Comparison of ENCODE assay signal across 7 mouse cellular contexts in the genomic region with DNA sequence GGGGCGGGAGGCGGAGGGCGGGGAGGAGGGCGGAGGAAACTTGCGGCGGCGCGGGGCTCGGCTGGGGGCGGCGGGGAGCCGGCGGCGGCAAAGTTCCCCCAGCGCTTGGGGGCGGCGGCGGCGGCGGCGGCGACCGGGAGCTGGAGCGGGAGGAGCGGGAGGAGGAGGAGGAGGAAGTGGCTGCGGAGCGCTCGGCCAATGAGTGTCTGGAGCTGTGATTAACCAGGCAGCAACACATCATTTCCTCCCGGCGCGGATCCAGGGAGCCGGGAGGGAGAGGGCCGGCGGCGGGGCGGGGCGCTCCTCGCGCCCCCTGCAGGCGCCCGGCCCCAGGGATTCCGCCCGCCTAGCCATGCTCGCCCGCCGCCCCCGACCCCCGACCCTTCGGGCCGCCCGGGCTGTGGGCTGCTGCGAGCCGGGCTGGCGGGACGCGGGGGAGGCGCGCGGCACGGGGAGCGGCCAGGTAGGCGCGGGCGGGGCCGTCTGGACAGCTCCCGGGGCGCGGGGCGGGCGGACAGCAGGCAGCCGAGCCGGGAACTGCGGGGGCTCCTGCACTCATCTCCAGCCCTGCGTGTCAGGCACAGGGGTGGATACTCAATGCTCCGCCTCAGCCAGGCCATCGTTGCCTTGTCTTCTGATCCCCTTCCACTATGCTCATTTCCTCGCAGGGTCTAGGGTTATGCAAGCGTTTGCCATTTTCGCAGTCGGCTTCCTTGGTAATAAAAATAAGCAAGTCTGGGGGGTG. TPM values are rescaled to one million over a fixed set of nuclear protein-coding genes. Genes with fewer than 3 reads are reported as not detected.
DNase-seq lines count a peak whose midpoint lies in the region; ATAC-seq and TF ChIP-seq lines count a peak whose summit lies in the region.

A gene (minus strand): TSS at position 92 of the 745 bp plus-strand sequence.
A gene (plus strand): TSS at position 233 of the 745 bp plus-strand sequence.

- WGBS in intestine, postnatal 0 days: 0% methylated on average over 32 of the region's 80 CpGs
- WGBS in limb, embryonic 10.5 days: under 1% methylated on average over 54 of the region's 80 CpGs
- 2% methylated on average over 33 of the region's 80 CpGs for WGBS in midbrain, embryonic 11.5 days
- 2% methylated on average over 67 of the region's 80 CpGs for WGBS in small intestine, adult 2 months

- peak; percentile 57; the same call in 1 of the 2 replicates for TF ChIP-seq POLR2A in small intestine, adult 2 months (IDR thresholded peaks at IDR 0.05; ENCODE audit: low read depth, low read length)

- H3K9ac ChIP-seq in intestine, postnatal 0 days (ENCODE audit: low read depth, low read length): peak within 1 kb of the TSS; percentile 85
- peak within 1 kb of the TSS; percentile 88 for H3K9ac ChIP-seq in midbrain, embryonic 11.5 days (ENCODE audit: low read length)

- H3K36me3 ChIP-seq in intestine, postnatal 0 days (ENCODE audit: control insufficient read depth, insufficient read depth): no peaks in the 10 kb centered on the region
- no peaks in the 10 kb centered on the region for H3K36me3 ChIP-seq in limb, embryonic 10.5 days
- no peaks in the 10 kb centered on the region for H3K36me3 ChIP-seq in midbrain, embryonic 11.5 days (ENCODE audit: control insufficient read depth, insufficient read depth, low read length)
- no peaks in the 10 kb centered on the region for H3K36me3 ChIP-seq in small intestine, adult 2 months (ENCODE audit: control insufficient read depth, insufficient read depth, low read length)

- peak within 1 kb of the TSS; percentile 79 for H3K4me2 ChIP-seq in intestine, postnatal 0 days (replicated peaks; ENCODE audit: low read depth)
- peak within 1 kb of the TSS; percentile 66 for H3K4me2 ChIP-seq in midbrain, embryonic 11.5 days

- H3K4me1 ChIP-seq in intestine, postnatal 0 days (replicated peaks; ENCODE audit: control insufficient read depth, insufficient read depth, low read length): no peaks in the 10 kb centered on the region; the same call in 1 of the 2 replicates
- peaks cover 44% of the 10 kb centered on the region for H3K4me1 ChIP-seq in limb, embryonic 10.5 days
- H3K4me1 ChIP-seq in midbrain, embryonic 11.5 days (ENCODE audit: control insufficient read depth, insufficient read depth, low read length): peaks cover 20% of the 10 kb centered on the region
- peaks cover 12% of the 10 kb centered on the region for H3K4me1 ChIP-seq in small intestine, adult 2 months (ENCODE audit: control insufficient read depth, insufficient read depth, insufficient read length, low read length)

- H3K4me3 ChIP-seq in intestine, postnatal 0 days (ENCODE audit: low read depth, low read length): peak within 1 kb of the TSS; percentile 88
- H3K4me3 ChIP-seq in limb, embryonic 10.5 days: peak within 1 kb of the TSS; percentile 89
- H3K4me3 ChIP-seq in midbrain, embryonic 11.5 days (ENCODE audit: low read depth, low read length): peak within 1 kb of the TSS; percentile 89
- peak within 1 kb of the TSS; percentile 85 for H3K4me3 ChIP-seq in small intestine, adult 2 months (ENCODE audit: low read depth, low read length)

- H3K9me3 ChIP-seq in intestine, postnatal 0 days (ENCODE audit: control insufficient read depth): no peaks in the 10 kb centered on the region
- no peaks in the 10 kb centered on the region for H3K9me3 ChIP-seq in limb, embryonic 10.5 days (replicated peaks)
- no peaks in the 10 kb centered on the region for H3K9me3 ChIP-seq in midbrain, embryonic 11.5 days (ENCODE audit: control insufficient read depth, low read length)

- H3K27me3 ChIP-seq in intestine, postnatal 0 days (replicated peaks; ENCODE audit: control insufficient read depth, insufficient read depth, low read length): no peaks in the 10 kb centered on the region
- H3K27me3 ChIP-seq in limb, embryonic 10.5 days (ENCODE audit: low read depth, poor library complexity, severe bottlenecking): no peaks in the 10 kb centered on the region
- no peaks in the 10 kb centered on the region for H3K27me3 ChIP-seq in midbrain, embryonic 11.5 days (ENCODE audit: control insufficient read depth, insufficient read depth, low read length)
- no peaks in the 10 kb centered on the region for H3K27me3 ChIP-seq in small intestine, adult 2 months (ENCODE audit: control insufficient read depth, insufficient read depth, low read length)

- peak; percentile 86 for ATAC-seq in granulocyte monocyte progenitor cell, adult 5-6 weeks (replicated peaks; ENCODE audit: poor library complexity, severe bottlenecking)
- ATAC-seq in intestine, postnatal 0 days: peak; percentile 97
- peak; percentile 95 for ATAC-seq in midbrain, embryonic 11.5 days (ENCODE audit: low FRiP score)

- H3K27ac ChIP-seq in intestine, postnatal 0 days (ENCODE audit: low read depth, low read length): peak within 1 kb of the TSS; percentile 96
- H3K27ac ChIP-seq in limb, embryonic 10.5 days: peak within 1 kb of the TSS; percentile 97
- peak within 1 kb of the TSS; percentile 91 for H3K27ac ChIP-seq in midbrain, embryonic 11.5 days (ENCODE audit: low read depth, low read length)
- H3K27ac ChIP-seq in small intestine, adult 2 months (ENCODE audit: insufficient read depth, low read depth, low read length): peak within 1 kb of the TSS; percentile 53

- TF ChIP-seq CTCF in intestine, postnatal 0 days (IDR thresholded peaks at IDR 0.05; ENCODE audit: low read depth): peak; percentile 52
- no peak for TF ChIP-seq CTCF in small intestine, adult 2 months (IDR thresholded peaks at IDR 0.05; ENCODE audit: extremely low read depth, insufficient read length, insufficient replicate concordance, low read depth, low read length)

- DNase-seq in adrenal gland, adult 8-10 months: peak; percentile 85
- DNase-seq in embryo, embryonic 11 days: peak; percentile 92
- peak; percentile 86 for DNase-seq in limb, embryonic 10.5 days (ENCODE audit: low spot score)
- DNase-seq in midbrain, embryonic 11.5 days (ENCODE audit: low spot score, missing footprints): peak; percentile 96

RNA-seq across cellular contexts. Expression of the first gene that starts in this region (rescaled TPM):
- total RNA-seq in adrenal gland, adult 8-10 months (2022): 10 to 100 TPM; 32.9 to 91.3 (median 59.6) TPM
- 2.9 and 3.9 TPM in 2 replicates for total RNA-seq in granulocyte monocyte progenitor cell, adult 5-6 weeks (2014; fragmentation: Nextera tagmentation)
- 0.78 and 0.88 TPM in 2 replicates for total RNA-seq in granulocyte monocyte progenitor cell, adult 5-6 weeks (2017)
- 4.6 and 5.0 TPM in 2 replicates for polyA plus RNA-seq in intestine, postnatal 0 days (2015; fragmentation: Nextera tagmentation; extraction: Ambion mirVana)
- polyA plus RNA-seq in limb, embryonic 10.5 days (2016; fragmentation: Nextera tagmentation; extraction: Ambion mirVana): 4.2 and 4.5 TPM in 2 replicates
- 4.7 and 4.9 TPM in 2 replicates for polyA plus RNA-seq in midbrain, embryonic 11.5 days (2014; fragmentation: Nextera tagmentation; extraction: Ambion mirVana)
- 1.2 and 3.1 TPM in 2 replicates for polyA plus RNA-seq in small intestine, adult 2 months (2012; rRNA removed)

RNA-seq across cellular contexts. Expression of the second gene that starts in this region (rescaled TPM):
- 10 to 100 TPM; 11.2 to 25.6 (median 20.1) TPM for total RNA-seq in adrenal gland, adult 8-10 months (2022)
- 0.09 TPM in 1 of 2 replicates, not detected in the other for total RNA-seq in granulocyte monocyte progenitor cell, adult 5-6 weeks (2014; fragmentation: Nextera tagmentation)
- total RNA-seq in granulocyte monocyte progenitor cell, adult 5-6 weeks (2017): not detected in 2 replicates
- 3.8 TPM in 2 replicates for polyA plus RNA-seq in intestine, postnatal 0 days (2015; fragmentation: Nextera tagmentation; extraction: Ambion mirVana)
- polyA plus RNA-seq in limb, embryonic 10.5 days (2016; fragmentation: Nextera tagmentation; extraction: Ambion mirVana): 4.5 and 6.1 TPM in 2 replicates
- polyA plus RNA-seq in midbrain, embryonic 11.5 days (2014; fragmentation: Nextera tagmentation; extraction: Ambion mirVana): 4.6 and 4.7 TPM in 2 replicates
- 4.0 and 7.6 TPM in 2 replicates for polyA plus RNA-seq in small intestine, adult 2 months (2012; rRNA removed)

Comparison
In these comparisons a context has a peak if more than half of its experiments do, and no peak if none do; other contexts are left out.
1. Peak in every context shown above with its lines: DNase-seq, ATAC-seq, H3K4me3 ChIP-seq and H3K27ac ChIP-seq.
2. RNA of the first gene that starts in this region (total RNA-seq): 32.9 to 91.3 TPM in adrenal gland, adult 8-10 months; 0.78 to 3.9 TPM in granulocyte monocyte progenitor cell, adult 5-6 weeks; every median in the first group is over 4 times any median in the second.
3. RNA of the second gene that starts in this region (total RNA-seq): 11.2 to 25.6 TPM in adrenal gland, adult 8-10 months; 0.09 TPM in granulocyte monocyte progenitor cell, adult 5-6 weeks; every median in the first group is over 10 times any median in the second.